Mouse (Mus musculus) CH12.LX (cell line): ENCODE measurements around the gene Cckbr. TPM values are rescaled to one million over a fixed set of nuclear protein-coding genes. Genes with fewer than 3 reads are reported as not detected.
"Not testable (repeated sequence)": the region's sequence is repeated elsewhere in the genome, so short reads cannot be mapped to it uniquely, and the experiment has no call there.

Source experiments
- DNase-seq: peaks from one replicate; pipeline ENCODE4 v3.0.0-alpha.2; 2013; ENCODE audit errors: extremely low read depth
- H3K27ac ChIP-seq: 2 replicates; pipeline ENCODE4 v1.5.1; 2012; ENCODE audit warnings: low read depth, mild to moderate bottlenecking, control low read depth, moderate library complexity; ENCODE audit not compliant: insufficient read depth
- H3K27me3 ChIP-seq: replicated peaks from 2 replicates; pipeline ENCODE3; 2012; ENCODE audit warnings: inconsistent platforms
- H3K36me3 ChIP-seq, 2 experiments: replicated peaks in 1 of 2; 2 replicates each; pipeline versions ENCODE3 to v1.6.1; 2012; ENCODE audit warnings: inconsistent platforms in 1 of 2, low read length in 1 of 2, mild to moderate bottlenecking in 1 of 2, mixed read lengths in 1 of 2, moderate library complexity in 1 of 2; ENCODE audit not compliant: control insufficient read depth in 1 of 2, insufficient read depth in 1 of 2
- H3K4me1 ChIP-seq, 2 experiments: 2 replicates each; pipeline ENCODE4 v1.6.1; 2012; ENCODE audit warnings: inconsistent platforms in 1 of 2, moderate library complexity in 1 of 2; ENCODE audit not compliant: insufficient read depth in 2 of 2, control insufficient read depth in 1 of 2
- H3K4me2 ChIP-seq: 2 replicates; pipeline ENCODE4 v1.6.1; 2012; ENCODE audit warnings: low read depth, mild to moderate bottlenecking, control low read depth; ENCODE audit not compliant: poor library complexity, insufficient read depth, severe bottlenecking
- H3K4me3 ChIP-seq, 3 experiments: fragments of 150-350 bp in 1 of 3; sonication (generic) in 1 of 3; replicated peaks in 1 of 3; 2 replicates each; pipeline versions ENCODE3 to v1.5.1; 2011 to 2012; ENCODE audit warnings: low read depth in 2 of 3, low read length in 2 of 3, mild to moderate bottlenecking in 2 of 3, moderate library complexity in 2 of 3, control low read depth in 1 of 3, improper control_type of control experiment in 1 of 3, inconsistent platforms in 1 of 3, mixed read lengths in 1 of 3; ENCODE audit not compliant: poor library complexity in 1 of 3
- H3K79me2 ChIP-seq: replicated peaks from 2 replicates; pipeline ENCODE4 v1.6.1; 2012; ENCODE audit warnings: mild to moderate bottlenecking, moderate library complexity; ENCODE audit not compliant: control insufficient read depth, poor library complexity, insufficient read depth, severe bottlenecking; ENCODE audit errors: extremely low read depth
- H3K9ac ChIP-seq: 2 replicates; pipeline ENCODE4 v1.6.1; 2012; ENCODE audit warnings: low read depth, mild to moderate bottlenecking, control low read depth, moderate library complexity; ENCODE audit not compliant: insufficient read depth
- H3K9me3 ChIP-seq: replicated peaks from 2 replicates; pipeline ENCODE3; 2012; ENCODE audit warnings: low read length, inconsistent platforms, mixed read lengths
- BHLHE40 ChIP-seq: IDR thresholded peaks from 2 replicates; pipeline ENCODE4 v1.6.1; 2011; ENCODE audit warnings: mild to moderate bottlenecking, low read depth, low read length, improper control_type of control experiment
- CHD1 ChIP-seq: IDR thresholded peaks from 2 replicates; pipeline ENCODE4 v1.6.1; 2012; ENCODE audit warnings: low read depth, low read length, improper control_type of control experiment, inconsistent platforms
- ETS1 ChIP-seq: conservative IDR thresholded peaks from 2 replicates; pipeline ENCODE4 v1.6.1; 2012; ENCODE audit warnings: low read depth, mild to moderate bottlenecking, inconsistent platforms, low read length, improper control_type of control experiment, moderate library complexity
- GABPA ChIP-seq: IDR thresholded peaks from 2 replicates; pipeline ENCODE4 v1.6.1; 2012; ENCODE audit warnings: low read depth, low read length, improper control_type of control experiment, inconsistent platforms; ENCODE audit not compliant: insufficient replicate concordance
- IRF4 ChIP-seq: IDR thresholded peaks from 2 replicates; pipeline ENCODE4 v1.6.1; 2014; ENCODE audit warnings: low read depth, mild to moderate bottlenecking, inconsistent platforms, low read length, improper control_type of control experiment
- JUN ChIP-seq: IDR thresholded peaks from 2 replicates; pipeline ENCODE4 v1.6.1; 2011; ENCODE audit warnings: low read depth, mild to moderate bottlenecking, low read length, improper control_type of control experiment, moderate library complexity; ENCODE audit not compliant: insufficient read depth
- JUND ChIP-seq: conservative IDR thresholded peaks from 2 replicates; pipeline ENCODE4 v1.6.1; 2011; ENCODE audit warnings: low read depth, low read length, improper control_type of control experiment
- KAT2A ChIP-seq: IDR thresholded peaks from 2 replicates; pipeline ENCODE4 v1.6.1; 2012; ENCODE audit warnings: low read length, improper control_type of control experiment, inconsistent platforms; ENCODE audit not compliant: insufficient replicate concordance
- MAFK ChIP-seq: IDR thresholded peaks from 2 replicates; pipeline ENCODE4 v1.6.1; 2011; ENCODE audit warnings: low read length, improper control_type of control experiment; ENCODE audit not compliant: insufficient replicate concordance
- POLR2A ChIP-seq: IDR thresholded peaks from 2 replicates; pipeline ENCODE4 v1.6.1; 2011; ENCODE audit warnings: low read depth, mild to moderate bottlenecking, improper control_type of control experiment, low read length
- POLR2AphosphoS2 ChIP-seq: IDR thresholded peaks from 2 replicates; pipeline ENCODE4 v1.6.1; 2011; ENCODE audit warnings: low read depth, low read length, improper control_type of control experiment
- RAD21 ChIP-seq: IDR thresholded peaks from 2 replicates; pipeline ENCODE4 v1.6.1; 2011; ENCODE audit warnings: low read depth, mild to moderate bottlenecking, low read length, improper control_type of control experiment, moderate library complexity
- RCOR1 ChIP-seq: conservative IDR thresholded peaks from 2 replicates; pipeline ENCODE4 v1.6.1; 2012; ENCODE audit warnings: low read depth, mild to moderate bottlenecking, inconsistent platforms, low read length, improper control_type of control experiment
- SIN3A ChIP-seq: IDR thresholded peaks from 2 replicates; pipeline ENCODE4 v1.6.1; 2012; ENCODE audit warnings: low read length, improper control_type of control experiment, inconsistent platforms
- SMC3 ChIP-seq: IDR thresholded peaks from 2 replicates; pipeline ENCODE4 v1.6.1; 2011; ENCODE audit warnings: low read depth, low read length, improper control_type of control experiment
- TBP ChIP-seq: conservative IDR thresholded peaks from 2 replicates; pipeline ENCODE4 v1.6.1; 2011; ENCODE audit warnings: low read depth, low read length, improper control_type of control experiment
- USF1 ChIP-seq: IDR thresholded peaks from 2 replicates; pipeline ENCODE4 v1.6.1; 2014; ENCODE audit warnings: low read depth, mild to moderate bottlenecking, inconsistent platforms, low read length, improper control_type of control experiment
- USF2 ChIP-seq: conservative IDR thresholded peaks from 2 replicates; pipeline ENCODE4 v1.6.1; 2011; ENCODE audit warnings: low read depth, low read length, improper control_type of control experiment
- ZNF384 ChIP-seq: IDR thresholded peaks from 2 replicates; pipeline ENCODE4 v1.6.1; 2012; ENCODE audit warnings: low read depth, low read length, improper control_type of control experiment, inconsistent platforms
- dilution Hi-C: fragments of 300-500 bp; cut with MboI; formaldehyde crosslinking; loops from 2 replicates; pipeline ENCODE4 v1.14.3; 2020; ENCODE audit warnings: low sequenced_read_pairs; ENCODE audit not compliant: extremely low pct_unique_long_range_greater_than_20kb, extremely low pct_ligation_motif_present
- in situ Hi-C: fragments of 300-500 bp; cut with MboI; formaldehyde crosslinking; loops from 3 replicates; pipeline ENCODE4 v1.14.3; 2019; ENCODE audit warnings: low sequenced_read_pairs, low pct_ligation_motif_present, low pct_unique_long_range_greater_than_20kb, mixed read lengths
- polyA plus RNA-seq: library from polyadenylated mRNA; unstranded; fragments of >175 nt; gene quantifications from 2 replicates; pipeline ENCODE4 v1.2.1, GENCODE M21; 2012; ENCODE audit warnings: low read depth; ENCODE audit not compliant: insufficient read length
- total RNA-seq, 2 experiments: library from RNA; depleted of rRNA; stranded (reverse); fragments of 300-350 nt in 1 of 2; fragments of >200 nt in 1 of 2; gene quantifications; 2 replicates each; pipeline ENCODE4 v1.2.3; 2012 to 2014

Cckbr gene
- total and polyA plus RNA-seq, 3 experiments: not detected

- H3K27me3 ChIP-seq: no peaks in the 10 kb centered on the region
- dilution Hi-C loops: no loop called here
- no peak overlapping the region for H3K9ac ChIP-seq
- H3K4me3 ChIP-seq: no peak overlapping the region
- TF ChIP-seq IRF4 (no peak), TBP (no peak), JUN (no peak)
- no peaks in the 10 kb centered on the region for H3K4me1 ChIP-seq
- in situ Hi-C loops: no loop called here
- no peaks in the 10 kb centered on the region for H3K79me2 ChIP-seq
- H3K36me3 ChIP-seq: no peaks in the 10 kb centered on the region
- H3K27ac ChIP-seq: no peak overlapping the region
- no peaks in the 10 kb centered on the region for H3K9me3 ChIP-seq
- no peak overlapping the region for H3K4me2 ChIP-seq
- no peak for DNase-seq
Observed at GRCm38 (mm10) chr7:105445076-105445475, 19.5 kb downstream of the Cckbr start.

- not testable (repeated sequence) for H3K4me3 ChIP-seq
Observed at GRCm38 (mm10) chr7:105453345-105453744, 27.8 kb downstream of the Cckbr start.

GRCm38 (mm10) chr7:105458546-105458945, 33.0 kb downstream of the Cckbr start:
- H3K9me3 ChIP-seq: no peaks in the 10 kb centered on the region
- no peak for TF ChIP-seq GABPA
- no peak for TF ChIP-seq JUND
- no peak for TF ChIP-seq POLR2AphosphoS2
- TF ChIP-seq SIN3A: no peak
- no peak for TF ChIP-seq SMC3
- no peak for TF ChIP-seq USF1
- no peak for TF ChIP-seq BHLHE40
- no peak for TF ChIP-seq RCOR1
- no peak for TF ChIP-seq ETS1
- no peak for TF ChIP-seq KAT2A
- no peak for TF ChIP-seq RAD21
- no peak for TF ChIP-seq CHD1
- TF ChIP-seq POLR2A: no peak
- TF ChIP-seq USF2: no peak
- no peak for TF ChIP-seq MAFK
- DNase-seq: no peak
- no peak overlapping the region for H3K9ac ChIP-seq
- no peaks in the 10 kb centered on the region for H3K4me1 ChIP-seq
- H3K36me3 ChIP-seq: no peaks in the 10 kb centered on the region
- dilution Hi-C loops: no loop called here
- no peaks in the 10 kb centered on the region for H3K27me3 ChIP-seq
- H3K27ac ChIP-seq: no peak overlapping the region
- no peak overlapping the region for H3K4me2 ChIP-seq
- H3K4me3 ChIP-seq: no peak overlapping the region
- no peaks in the 10 kb centered on the region for H3K79me2 ChIP-seq
- in situ Hi-C loops: no loop called here

More at GRCm38 (mm10) chr7:105453345-105453744, 27.8 kb downstream of the Cckbr start:
- DNase-seq, in situ Hi-C loops, H3K9ac ChIP-seq, H3K4me1 ChIP-seq, H3K27ac ChIP-seq, H3K36me3 ChIP-seq, H3K9me3 ChIP-seq, H3K27me3 ChIP-seq, dilution Hi-C loops, H3K79me2 ChIP-seq, H3K4me2 ChIP-seq: not testable (repeated sequence)
- TF ChIP-seq ZNF384: peak; percentile 56

GRCm38 (mm10) chr7:105465505-105465904, 40.0 kb downstream of the Cckbr start:
- H3K79me2 ChIP-seq, H3K4me2 ChIP-seq, H3K27ac ChIP-seq, dilution Hi-C loops, H3K4me3 ChIP-seq, H3K4me1 ChIP-seq, H3K9me3 ChIP-seq, H3K27me3 ChIP-seq, DNase-seq, H3K9ac ChIP-seq, in situ Hi-C loops, H3K36me3 ChIP-seq: not testable (repeated sequence)
